Mouse (Mus musculus): Measurements from ENCODE around the gene Dram1.

- TF ChIP-seq CTCF (IDR thresholded peaks at IDR 0.05; ENCODE audit: low read depth): peak; percentile 43
- TF ChIP-seq EP300 (IDR thresholded peaks at IDR 0.05; ENCODE audit: low read depth): no peak
Observed at GRCm38 (mm10) chr10:88330695-88331094, 48.2 kb downstream of the Dram1 start.

Measured in liver, postnatal 0 days (tissue).